Mouse (Mus musculus) ES-E14 (cell line): Measurements from ENCODE around the gene Zfp609. TPM values are rescaled to one million over a fixed set of nuclear protein-coding genes. Genes with fewer than 3 reads are reported as not detected.

ENCODE experiments used
- DNase-seq: peaks from one replicate; pipeline ENCODE4 v3.0.0-alpha.2; 2013; ENCODE audit warnings: low read depth, low spot score
- H3K27ac ChIP-seq: 2 replicates; pipeline ENCODE4 v1.5.1; 2012; ENCODE audit warnings: low read depth, mild to moderate bottlenecking, low read length, moderate library complexity, mixed read lengths; ENCODE audit not compliant: poor library complexity, insufficient read depth, severe bottlenecking
- H3K36me3 ChIP-seq: 2 replicates; pipeline ENCODE4 v1.6.1; 2012; ENCODE audit warnings: mild to moderate bottlenecking, low read length, moderate library complexity, mixed read lengths; ENCODE audit not compliant: control insufficient read depth, poor library complexity, insufficient read depth, severe bottlenecking
- H3K4me1 ChIP-seq, 2 experiments: fragments of 150-350 bp in 1 of 2; sonication (generic) in 1 of 2; 2 replicates each; pipeline ENCODE4 v1.6.1; 2012; ENCODE audit warnings: low read length in 2 of 2, mild to moderate bottlenecking in 1 of 2, mixed read lengths in 1 of 2; ENCODE audit not compliant: control insufficient read depth in 2 of 2, insufficient read depth in 2 of 2, poor library complexity in 1 of 2
- H3K4me3 ChIP-seq, 2 experiments: fragments of 150-350 bp in 1 of 2; sonication (generic) in 1 of 2; 2 replicates each; pipeline ENCODE4 v1.5.1; 2012; ENCODE audit warnings: low read length in 2 of 2, low read depth in 1 of 2, mild to moderate bottlenecking in 1 of 2, mixed read lengths in 1 of 2; ENCODE audit not compliant: insufficient read depth in 1 of 2, poor library complexity in 1 of 2, severe bottlenecking in 1 of 2
- H3K9ac ChIP-seq: 2 replicates; pipeline ENCODE4 v1.6.1; 2012; ENCODE audit warnings: low read depth, mild to moderate bottlenecking, low read length, mixed read lengths; ENCODE audit not compliant: poor library complexity, insufficient read depth, severe bottlenecking
- H3K9me3 ChIP-seq: fragments of 150-350 bp; sonication (generic); 2 replicates; pipeline ENCODE4 v1.6.1; 2012; ENCODE audit warnings: low read depth, mild to moderate bottlenecking, low read length; ENCODE audit not compliant: control insufficient read depth, insufficient read depth
- CHD2 ChIP-seq: IDR thresholded peaks from 2 replicates; pipeline ENCODE4 v1.6.1; 2014; ENCODE audit warnings: mild to moderate bottlenecking, low read depth, low read length, inconsistent platforms
- HCFC1 ChIP-seq: IDR thresholded peaks from 2 replicates; pipeline ENCODE4 v1.6.1; 2012; ENCODE audit warnings: low read length, inconsistent platforms, borderline replicate concordance; ENCODE audit not compliant: insufficient read depth
- MAFK ChIP-seq: IDR thresholded peaks from 2 replicates; pipeline ENCODE4 v1.6.1; 2014; ENCODE audit warnings: mild to moderate bottlenecking, low read depth, low read length, inconsistent platforms; ENCODE audit not compliant: insufficient read depth
- ZC3H11A ChIP-seq: IDR thresholded peaks from 2 replicates; pipeline ENCODE4 v1.6.1; 2012; ENCODE audit warnings: low read depth, mild to moderate bottlenecking, inconsistent platforms, low read length, borderline replicate concordance
- ZNF384 ChIP-seq: IDR thresholded peaks from 2 replicates; pipeline ENCODE4 v1.6.1; 2012; ENCODE audit warnings: low read depth, low read length, inconsistent platforms
- in situ Hi-C, 2 experiments: fragments of 600-800 bp; cut with MboI; formaldehyde crosslinking; loops; one replicate each; pipeline ENCODE4 v1.15.1; 2025; ENCODE audit warnings: low sequenced_read_pairs in 2 of 2, inconsistent platforms in 1 of 2; ENCODE audit not compliant: unreplicated experiment in 2 of 2
- total RNA-seq: library from RNA; depleted of rRNA; stranded (reverse); fragments of 300-350 nt; gene quantifications from 2 replicates; pipeline ENCODE4 v1.2.3, GENCODE M21; 2012

The Zfp609 gene
- total RNA-seq, 1 experiment = 9.9 TPM

GRCm38 (mm10) chr9:65844421-65845165, 17.2 kb upstream of the Zfp609 start:
- Histone ChIP-seq H3K36me3 (no peaks in the 10 kb centered on the region), H3K9ac (no peak overlapping the region), H3K9me3 (no peaks in the 10 kb centered on the region), H3K4me3 (no peak overlapping the region), H3K27ac (no peak overlapping the region), H3K4me1 (no peaks in the 10 kb centered on the region)
- no peak for TF ChIP-seq ZC3H11A
- no peak for TF ChIP-seq CHD2
- no peak for TF ChIP-seq ZNF384
- TF ChIP-seq HCFC1 = no peak
- TF ChIP-seq MAFK = no peak
- no peak for DNase-seq
- in situ Hi-C loops = no loop called here

DNA sequence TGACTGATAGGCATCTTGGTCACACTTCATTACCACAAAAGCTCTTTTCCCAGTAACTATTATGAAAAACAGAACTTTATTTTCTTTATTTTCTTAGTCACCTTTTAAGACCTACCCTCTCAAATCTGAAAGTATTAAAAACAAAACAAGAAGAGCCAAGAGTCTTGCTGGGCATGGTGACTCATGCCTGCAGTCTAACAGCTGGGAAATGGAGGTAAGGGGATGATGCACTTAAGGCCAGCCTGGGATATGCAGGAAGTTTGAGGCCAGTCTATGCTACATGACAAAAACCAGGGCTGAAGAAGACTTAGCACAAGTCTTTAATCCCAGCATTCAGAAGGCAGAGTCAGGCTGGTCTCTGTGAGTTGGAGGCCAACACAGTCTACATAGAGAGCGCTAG, 12.5 kb upstream of the Zfp609 start:
- Histone ChIP-seq H3K4me1 (no peaks in the 10 kb centered on the region), H3K4me3 (no peak overlapping the region)

DNA sequence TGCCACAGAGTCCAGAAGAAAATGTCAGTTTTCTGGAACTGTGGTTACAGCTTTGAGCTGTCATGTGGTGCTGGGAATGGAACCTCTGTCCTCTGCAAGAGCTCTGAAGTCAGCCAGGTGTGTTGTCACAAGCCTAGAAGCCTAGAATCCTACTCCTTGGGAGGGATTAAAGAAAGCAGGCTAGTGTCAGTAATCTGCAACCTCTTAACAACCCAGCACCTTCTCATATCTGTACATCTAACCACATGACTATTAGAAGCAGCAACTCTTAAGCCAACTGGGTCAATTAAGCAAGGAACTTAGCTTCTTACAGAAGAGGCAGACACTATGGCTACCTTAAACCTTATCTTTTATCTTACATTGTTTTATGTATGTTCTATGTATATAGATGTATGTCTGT, 9.6 kb upstream of the Zfp609 start:
- Histone ChIP-seq H3K9me3 (no peaks in the 10 kb centered on the region), H3K4me3 (no peak overlapping the region), H3K36me3 (no peaks in the 10 kb centered on the region; the same call in 1 of the 2 replicates), H3K27ac (no peak overlapping the region), H3K9ac (no peak overlapping the region), H3K4me1 (no peaks in the 10 kb centered on the region)
- in situ Hi-C loops = no loop called here
- no peak for TF ChIP-seq MAFK
- no peak for TF ChIP-seq ZNF384
- TF ChIP-seq CHD2 = no peak
- TF ChIP-seq HCFC1 = no peak
- TF ChIP-seq ZC3H11A = no peak
- no peak for DNase-seq

More for the DNA sequence above, 12.5 kb upstream of the Zfp609 start:
- Histone ChIP-seq H3K27ac (no peak overlapping the region), H3K9me3 (no peaks in the 10 kb centered on the region), H3K9ac (no peak overlapping the region), H3K36me3 (no peaks in the 10 kb centered on the region; the same call in 1 of the 2 replicates)
- TF ChIP-seq CHD2 (no peak), MAFK (no peak), ZC3H11A (no peak), HCFC1 (no peak), ZNF384 (no peak)
- in situ Hi-C loops = no loop called here
- no peak for DNase-seq

DNA sequence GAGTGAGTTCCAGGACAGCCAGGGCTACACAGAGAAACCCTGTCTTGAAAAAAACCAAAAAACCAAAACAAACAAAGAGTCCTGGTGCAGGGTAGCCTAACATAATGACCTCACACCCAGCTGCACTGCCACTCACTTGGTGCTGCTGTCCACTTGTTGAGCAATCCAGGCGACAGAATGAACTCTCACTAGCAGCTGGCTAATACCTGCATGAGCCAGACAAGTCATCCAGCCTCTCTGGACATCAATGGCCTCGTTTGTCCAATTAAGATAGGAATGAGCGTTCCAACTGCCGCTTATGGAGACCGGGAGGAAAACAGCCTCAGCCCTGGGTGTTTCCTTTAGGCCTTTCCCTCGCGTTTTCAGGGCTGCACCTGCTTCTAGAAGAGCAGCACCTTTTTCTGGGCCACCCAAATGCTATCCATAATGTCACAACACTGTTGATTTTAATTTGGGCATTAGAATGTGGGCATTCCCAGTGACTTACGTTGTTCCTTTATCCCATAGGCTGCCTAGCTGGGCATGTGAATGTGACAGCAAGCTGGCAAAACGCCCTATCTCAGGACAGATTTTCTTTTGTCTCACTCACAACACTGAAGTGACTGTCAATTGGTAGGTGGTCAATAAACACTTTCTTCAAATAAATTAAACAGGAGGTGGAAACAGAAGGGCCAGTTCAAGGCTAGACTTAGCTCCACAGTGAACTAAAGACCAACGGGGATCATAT, 7.4 kb upstream of the Zfp609 start:
- Histone ChIP-seq H3K4me3 (no peak overlapping the region), H3K4me1 (peaks cover 0 to 1% of the 10 kb centered on the region in 2 experiments; a peak in 1 of 4 replicates), H3K27ac (no peak overlapping the region), H3K9me3 (no peaks in the 10 kb centered on the region), H3K9ac (no peak overlapping the region), H3K36me3 (no peaks in the 10 kb centered on the region; the same call in 1 of the 2 replicates)
- in situ Hi-C loops = no loop called here
- no peak for DNase-seq
- no peak for TF ChIP-seq MAFK
- no peak for TF ChIP-seq CHD2
- no peak for TF ChIP-seq ZC3H11A
- no peak for TF ChIP-seq HCFC1
- no peak for TF ChIP-seq ZNF384
